Comparison of ENCODE assay signal across 8 mouse cellular contexts in genomic region chr2:5080053-5080787, GRCm38 (mm10). TPM values are rescaled to one million over a fixed set of nuclear protein-coding genes. Genes with fewer than 3 reads are reported as not detected.
A peak's percentile ranks its signal among the peaks of the same experiment; 100 is the strongest.
DNase-seq lines count a peak whose midpoint lies in the region; ATAC-seq and TF ChIP-seq lines count a peak whose summit lies in the region.

No protein-coding gene starts in this region.

- H3K4me2 ChIP-seq in kidney, postnatal 0 days (ENCODE audit: low read length), result peak overlapping the region; percentile 58

- no peak for ATAC-seq in CD4-positive, CD25-positive, alpha-beta regulatory T cell, adult 4 months
- ATAC-seq in Patski, result peak; percentile 54
- ATAC-seq in kidney, postnatal 0 days (replicated peaks; ENCODE audit: low FRiP score, low read depth), result peak; percentile 74; the same call in 1 of the 2 replicates

- H3K9ac ChIP-seq in kidney, postnatal 0 days (ENCODE audit: low read depth, low read length), result peak overlapping the region; percentile 37; the same call in 1 of the 2 replicates

- 7% methylated on average over 14 of the region's 14 CpGs for WGBS in heart, embryonic 10.5 days
- 10% methylated on average over 14 of the region's 14 CpGs for WGBS in kidney, postnatal 0 days

- CTCF ChIA-PET in Patski (lab: Charles Lee), result interaction anchor here (0.7 to 1.8 kb wide), 12 partner anchors 9 to 826 kb away, joined by 3 to 16 read pairs (median 3); partner anchors contain the start of gene Optn

- no peaks in the 10 kb centered on the region for H3K9me3 ChIP-seq in heart, embryonic 10.5 days
- no peaks in the 10 kb centered on the region for H3K9me3 ChIP-seq in kidney, postnatal 0 days (replicated peaks; ENCODE audit: low read length)

- in situ Hi-C loops in Patski (cut with MboI; ENCODE audit: low pct_unique_long_range_greater_than_20kb), result no loop called here

- H3K4me1 ChIP-seq in cortical plate, adult 2 months (ENCODE audit: control insufficient read depth, insufficient read depth, low read length), result no peaks in the 10 kb centered on the region
- no peaks in the 10 kb centered on the region for H3K4me1 ChIP-seq in heart, embryonic 10.5 days
- no peaks in the 10 kb centered on the region for H3K4me1 ChIP-seq in kidney, postnatal 0 days (replicated peaks; ENCODE audit: insufficient read depth, low read length)

- H3K27me3 ChIP-seq in Patski, result no peaks in the 10 kb centered on the region
- no peaks in the 10 kb centered on the region for H3K27me3 ChIP-seq in heart, embryonic 10.5 days (ENCODE audit: insufficient read depth, poor library complexity, severe bottlenecking)
- no peaks in the 10 kb centered on the region for H3K27me3 ChIP-seq in kidney, postnatal 0 days (ENCODE audit: insufficient read depth, low read length)

- H3K27ac ChIP-seq in cortical plate, adult 2 months (ENCODE audit: insufficient read depth, low read length), result no peak overlapping the region
- H3K27ac ChIP-seq in heart, embryonic 10.5 days, result no peak overlapping the region
- no peak overlapping the region for H3K27ac ChIP-seq in kidney, postnatal 0 days

- no peak overlapping the region for H3K4me3 ChIP-seq in cortical plate, adult 2 months (ENCODE audit: insufficient read depth, low read length)
- peak overlapping the region; percentile 51 for H3K4me3 ChIP-seq in heart, embryonic 10.5 days
- H3K4me3 ChIP-seq in kidney, postnatal 0 days (replicated peaks; ENCODE audit: low read depth, low read length), result peak overlapping the region; percentile 27

- DNase-seq in CD4-positive, CD25-positive, alpha-beta regulatory T cell, adult 2 months (ENCODE audit: low read depth, low spot score), result peak; percentile 31
- no peak for DNase-seq in Patski (ENCODE audit: low read depth, low spot score)
- peak; percentile 81 for DNase-seq in heart, embryonic 10.5 days (ENCODE audit: low spot score)
- peak; percentile 90 for DNase-seq in kidney, postnatal 0 days (ENCODE audit: low spot score)
- DNase-seq in lung, postnatal 10 days, result peak; percentile 66
- DNase-seq in right cerebral cortex, postnatal 4 days, result peak; percentile 42

- peak; percentile 92 for TF ChIP-seq CTCF in Patski (IDR thresholded peaks at IDR 0.05)
- peak; percentile 96 for TF ChIP-seq CTCF in cortical plate, adult 2 months (IDR thresholded peaks at IDR 0.05; ENCODE audit: extremely low read depth, insufficient read depth, low read length)
- peak; percentile 95 for TF ChIP-seq CTCF in kidney, postnatal 0 days (IDR thresholded peaks at IDR 0.05; ENCODE audit: low read depth)

- POLR2A ChIA-PET in Patski (lab: Charles Lee), result interaction anchor here (1.4 kb wide), 1 partner anchor 10 kb away, joined by 3 read pairs; no protein-coding TSS in a partner anchor

- no peak for TF ChIP-seq POLR2A in cortical plate, adult 2 months (IDR thresholded peaks at IDR 0.05; ENCODE audit: extremely low read depth, insufficient read depth, low read length)

- no peaks in the 10 kb centered on the region for H3K36me3 ChIP-seq in heart, embryonic 10.5 days
- no peaks in the 10 kb centered on the region for H3K36me3 ChIP-seq in kidney, postnatal 0 days (ENCODE audit: insufficient read depth, low read length)

RNA-seq across cellular contexts. Expression of gene Optn, which starts 16.4 kb away (rescaled TPM):
- 1 to 10 TPM; 1.0 to 1.5 TPM for polyA plus RNA-seq in CD4-positive, CD25-positive, alpha-beta regulatory T cell, adult 4 months (2017; shearing (Covaris generic))
- 36.8 TPM for polyA plus RNA-seq in Patski (2021)
- polyA plus RNA-seq in cortical plate, adult 2 months (2012; rRNA removed), result 7.5 and 7.8 TPM in 2 replicates
- 10.0 and 13.2 TPM in 2 replicates for polyA plus RNA-seq in heart, embryonic 10.5 days (2016; fragmentation: Nextera tagmentation; extraction: Ambion mirVana)
- polyA plus RNA-seq in kidney, postnatal 0 days (2015; fragmentation: Nextera tagmentation; extraction: Ambion mirVana), result 23.5 and 23.8 TPM in 2 replicates

RNA-seq across cellular contexts. Expression of gene Ccdc3, which starts 57.4 kb away (rescaled TPM):
- not detected for polyA plus RNA-seq in CD4-positive, CD25-positive, alpha-beta regulatory T cell, adult 4 months (2017; shearing (Covaris generic))
- 0.24 TPM for polyA plus RNA-seq in Patski (2021)
- polyA plus RNA-seq in cortical plate, adult 2 months (2012; rRNA removed), result 8.6 and 11.4 TPM in 2 replicates
- polyA plus RNA-seq in heart, embryonic 10.5 days (2016; fragmentation: Nextera tagmentation; extraction: Ambion mirVana), result 3.4 and 5.3 TPM in 2 replicates
- polyA plus RNA-seq in kidney, postnatal 0 days (2015; fragmentation: Nextera tagmentation; extraction: Ambion mirVana), result 12.1 and 12.4 TPM in 2 replicates
